Comparison of ENCODE assay signal across 8 mouse cellular contexts in the genomic region with DNA sequence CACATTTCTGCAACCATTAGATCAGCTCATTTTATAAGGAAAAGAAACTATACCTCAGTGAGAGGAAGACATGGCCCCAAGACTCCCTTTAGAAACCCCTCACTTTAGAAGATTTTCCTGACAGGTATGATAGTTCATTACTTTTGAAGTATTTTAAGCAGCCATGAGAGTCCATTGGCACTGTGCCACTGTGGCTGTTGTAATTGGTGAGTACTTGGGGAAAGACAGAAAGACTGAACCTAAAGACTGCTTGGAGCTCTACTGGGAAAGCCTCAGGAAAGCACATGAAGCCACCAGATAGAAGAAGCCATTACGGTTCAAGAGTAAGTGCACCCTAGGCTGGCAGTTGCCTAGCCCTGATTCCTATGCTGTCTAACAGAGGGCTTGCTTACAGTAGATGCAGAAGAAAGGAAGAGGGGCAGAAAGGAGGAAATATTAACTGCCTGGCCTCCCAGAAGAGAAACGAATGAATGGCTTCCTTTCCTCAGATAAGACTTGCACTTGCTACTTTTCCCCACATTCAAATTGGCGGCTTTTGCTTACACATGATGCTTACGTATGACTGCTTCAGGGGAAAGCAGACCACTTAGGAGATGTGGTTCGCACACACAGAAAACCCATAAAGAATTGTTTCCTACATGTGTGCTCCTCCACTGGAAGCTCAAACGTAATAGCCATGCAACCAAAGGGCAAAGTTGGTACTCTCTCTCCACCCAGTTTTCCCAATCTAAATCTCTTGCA. TPM values are rescaled to one million over a fixed set of nuclear protein-coding genes. Genes with fewer than 3 reads are reported as not detected.
DNase-seq lines count a peak whose midpoint lies in the region; ATAC-seq lines count a peak whose summit lies in the region.

No protein-coding gene starts in this region.

- no peaks in the 10 kb centered on the region for H3K27me3 ChIP-seq in heart, embryonic 12.5 days (replicated peaks)
- no peaks in the 10 kb centered on the region for H3K27me3 ChIP-seq in embryonic facial prominence, embryonic 10.5 days (replicated peaks; ENCODE audit: low read depth, poor library complexity, severe bottlenecking)
- no peaks in the 10 kb centered on the region for H3K27me3 ChIP-seq in hindbrain, embryonic 12.5 days
- no peaks in the 10 kb centered on the region for H3K27me3 ChIP-seq in midbrain, embryonic 10.5 days (ENCODE audit: low read depth, poor library complexity, severe bottlenecking)

- 48% methylated on average over 6 of the region's 6 CpGs for WGBS in heart, embryonic 12.5 days
- 64% methylated on average over 6 of the region's 6 CpGs for WGBS in embryonic facial prominence, embryonic 10.5 days
- WGBS in hindbrain, embryonic 12.5 days = 42% methylated on average over 6 of the region's 6 CpGs
- WGBS in midbrain, embryonic 10.5 days = 61% methylated on average over 6 of the region's 6 CpGs

- no peaks in the 10 kb centered on the region for H3K9me3 ChIP-seq in heart, embryonic 12.5 days (replicated peaks)
- H3K9me3 ChIP-seq in embryonic facial prominence, embryonic 10.5 days = no peaks in the 10 kb centered on the region
- no peaks in the 10 kb centered on the region for H3K9me3 ChIP-seq in hindbrain, embryonic 12.5 days (replicated peaks)
- no peaks in the 10 kb centered on the region for H3K9me3 ChIP-seq in midbrain, embryonic 10.5 days (replicated peaks)

- no peak for DNase-seq in heart, postnatal 36 days
- DNase-seq in embryonic facial prominence, embryonic 10.5 days (ENCODE audit: low spot score) = no peak
- DNase-seq in midbrain, embryonic 10.5 days (ENCODE audit: low spot score) = no peak
- DNase-seq in right cerebral cortex, postnatal 10 days (ENCODE audit: low spot score in 2 of 2) = no peak
- no peak for DNase-seq in spleen, adult 12 weeks (ENCODE audit: low spot score)

- H3K9ac ChIP-seq in heart, embryonic 12.5 days = no peak overlapping the region; the same call in 1 of the 2 replicates
- peak overlapping the region; percentile 67 for H3K9ac ChIP-seq in hindbrain, embryonic 12.5 days

- no peak for ATAC-seq in heart, embryonic 12.5 days (ENCODE audit: insufficient number of reproducible peaks, low FRiP score)
- ATAC-seq in hindbrain, embryonic 12.5 days (ENCODE audit: low FRiP score) = no peak
- ATAC-seq in granulocyte monocyte progenitor cell, adult 5-6 weeks (replicated peaks; ENCODE audit: poor library complexity, severe bottlenecking) = no peak

- peak overlapping the region; percentile 50 for H3K4me2 ChIP-seq in heart, embryonic 12.5 days
- peak overlapping the region; percentile 71 for H3K4me2 ChIP-seq in hindbrain, embryonic 12.5 days (replicated peaks)

- H3K4me1 ChIP-seq in heart, embryonic 12.5 days (replicated peaks) = peaks cover 54% of the 10 kb centered on the region
- H3K4me1 ChIP-seq in embryonic facial prominence, embryonic 10.5 days = peaks cover 70% of the 10 kb centered on the region
- peaks cover 52% of the 10 kb centered on the region for H3K4me1 ChIP-seq in hindbrain, embryonic 12.5 days
- H3K4me1 ChIP-seq in midbrain, embryonic 10.5 days = peaks cover 70% of the 10 kb centered on the region

- no peaks in the 10 kb centered on the region for H3K36me3 ChIP-seq in heart, embryonic 12.5 days
- peaks cover 45% of the 10 kb centered on the region for H3K36me3 ChIP-seq in embryonic facial prominence, embryonic 10.5 days (replicated peaks)
- 0 out of 2 replicates have a peak, but pooled peaks cover 5% of the 10 kb centered on the region for H3K36me3 ChIP-seq in hindbrain, embryonic 12.5 days
- peaks cover 47% of the 10 kb centered on the region for H3K36me3 ChIP-seq in midbrain, embryonic 10.5 days

- H3K4me3 ChIP-seq in heart, embryonic 12.5 days = 0 out of 2 replicates have a peak overlapping the region, but pooled peaks have one; percentile 9
- H3K4me3 ChIP-seq in embryonic facial prominence, embryonic 10.5 days = peak overlapping the region; percentile 99
- peak overlapping the region; percentile 44 for H3K4me3 ChIP-seq in hindbrain, embryonic 12.5 days
- H3K4me3 ChIP-seq in midbrain, embryonic 10.5 days = peak overlapping the region; percentile 95

- intact Hi-C loops in heart, postnatal 36 days (cut with DNase I) = loop anchor here (5.0 to 10.0 kb wide), 6 partner anchors 350 to 770 kb away; no protein-coding TSS in a partner anchor

- peak overlapping the region; percentile 47 for H3K27ac ChIP-seq in heart, embryonic 12.5 days (ENCODE audit: poor library complexity, severe bottlenecking)
- peak overlapping the region; percentile 26; the same call in 1 of the 2 replicates for H3K27ac ChIP-seq in embryonic facial prominence, embryonic 10.5 days (replicated peaks)
- peak overlapping the region; percentile 72 for H3K27ac ChIP-seq in hindbrain, embryonic 12.5 days
- peak overlapping the region; percentile 97 for H3K27ac ChIP-seq in midbrain, embryonic 10.5 days (replicated peaks)

RNA-seq across cellular contexts. Expression of gene Rnd3, which starts 4.4 kb away (rescaled TPM):
- polyA plus RNA-seq in heart, embryonic 12.5 days (2016; fragmentation: Nextera tagmentation; extraction: Ambion mirVana) = 38.2 and 40.2 TPM in 2 replicates
- total RNA-seq in heart, postnatal 36 days (2021) = 10 to 100 TPM; 15.3 to 18.9 TPM
- 133 and 142 TPM in 2 replicates for polyA plus RNA-seq in embryonic facial prominence, embryonic 10.5 days (2016; fragmentation: Nextera tagmentation; extraction: Ambion mirVana)
- 321 and 363 TPM in 2 replicates for polyA plus RNA-seq in hindbrain, embryonic 12.5 days (2016; fragmentation: Nextera tagmentation; extraction: Ambion mirVana)
- 155 and 255 TPM in 2 replicates for polyA plus RNA-seq in midbrain, embryonic 10.5 days (2016; fragmentation: Nextera tagmentation; extraction: Ambion mirVana)
- total RNA-seq in granulocyte monocyte progenitor cell, adult 5-6 weeks (2014; fragmentation: Nextera tagmentation) = not detected in 2 replicates
- total RNA-seq in granulocyte monocyte progenitor cell, adult 5-6 weeks (2017) = 0.26 and 1.9 TPM in 2 replicates

Comparison
In these comparisons a context has a peak if more than half of its experiments do, and no peak if none do; other contexts are left out.
1. H3K27ac ChIP-seq: peak in every context shown above with its lines; median percentile 97 in midbrain, embryonic 10.5 days; 72 in hindbrain, embryonic 12.5 days; 47 in heart, embryonic 12.5 days; 26 in embryonic facial prominence, embryonic 10.5 days.
2. H3K4me3 ChIP-seq: peak in every context shown above with its lines; median percentile 99 in embryonic facial prominence, embryonic 10.5 days; 95 in midbrain, embryonic 10.5 days; 44 in hindbrain, embryonic 12.5 days; 9 in heart, embryonic 12.5 days.